Mouse (Mus musculus) kidney, embryonic 14.5 days (tissue): ENCODE measurements at regions not wholly inside any gene's neighbourhood (a gene's known extent, or its start where the extent isn't known, plus 50 kb on each side); places are given as distances from the start of the nearest gene placed in this dataset.

Source experiments
- ATAC-seq: fragments of 200-750 bp; cut with Nextera tagmentation; 2 replicates; pipeline ENCODE4 v1.8.0; 2017; ENCODE audit warnings: moderate number of reproducible peaks, mild to moderate bottlenecking, moderate TSS enrichment, moderate library complexity; ENCODE audit not compliant: low FRiP score, low TSS enrichment
- H3K27ac ChIP-seq: fragments of 300-500 bp; sonication (generic); 2 replicates; pipeline ENCODE4 v1.5.1; 2014; ENCODE audit warnings: low read depth, mild to moderate bottlenecking, low read length, moderate library complexity, mixed read lengths
- H3K27me3 ChIP-seq: fragments of 300-500 bp; sonication (generic); 2 replicates; pipeline ENCODE4 v1.6.1; 2014; ENCODE audit warnings: mild to moderate bottlenecking, low read length; ENCODE audit not compliant: control insufficient read depth, insufficient read depth
- H3K36me3 ChIP-seq: fragments of 300-500 bp; sonication (generic); 2 replicates; pipeline ENCODE4 v1.6.1; 2014; ENCODE audit warnings: low read length, mixed read lengths; ENCODE audit not compliant: control insufficient read depth, insufficient read depth
- H3K4me1 ChIP-seq: fragments of 300-500 bp; sonication (generic); 2 replicates; pipeline ENCODE4 v1.6.1; 2014; ENCODE audit warnings: low read length, mixed read lengths; ENCODE audit not compliant: control insufficient read depth, insufficient read depth
- H3K4me2 ChIP-seq: fragments of 300-500 bp; sonication (generic); replicated peaks from 2 replicates; pipeline ENCODE4 v1.6.1; 2014; ENCODE audit warnings: low read depth, mild to moderate bottlenecking, low read length
- H3K4me3 ChIP-seq: fragments of 300-500 bp; sonication (generic); 2 replicates; pipeline ENCODE4 v1.5.1; 2014; ENCODE audit warnings: mild to moderate bottlenecking, low read length
- H3K9ac ChIP-seq: fragments of 300-500 bp; sonication (generic); 2 replicates; pipeline ENCODE4 v1.6.1; 2014; ENCODE audit warnings: low read depth, mild to moderate bottlenecking, low read length, moderate library complexity
- H3K9me3 ChIP-seq: fragments of 300-500 bp; sonication (generic); 2 replicates; pipeline ENCODE4 v1.6.1; 2016; ENCODE audit warnings: low read length; ENCODE audit not compliant: control insufficient read depth
- WGBS: fragments of 180-500 bp; shearing (Covaris S2); extraction: QIAGEN DNeasy Blood & Tissue Kit; methylation state at CpG from one replicate; pipeline ENCODE4 v1.1.7; 2014; 5-methylcytosine and 5-hydroxymethylcytosine counted together

DNA sequence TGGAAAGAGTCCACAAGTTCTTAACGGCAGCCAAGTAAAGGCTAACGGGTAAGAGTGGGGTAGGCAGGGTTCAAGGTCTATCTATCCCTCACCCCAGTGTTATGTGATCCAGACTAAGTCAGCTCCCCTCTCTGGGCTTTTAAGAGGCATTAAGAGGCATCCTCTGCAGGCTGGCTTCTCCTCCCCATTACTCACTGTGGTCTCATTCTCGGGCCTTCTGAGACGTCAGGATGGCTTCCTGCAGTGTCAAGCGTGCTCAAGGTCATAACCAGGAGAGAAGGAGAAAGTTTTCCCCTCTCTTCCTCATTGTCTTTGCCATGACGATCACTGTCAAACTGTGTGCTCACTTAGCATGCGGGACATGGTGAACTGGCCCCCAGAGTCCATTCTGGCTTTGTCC is 52.5 kb upstream of the Adrb1 start:
- H3K4me1 ChIP-seq = no peaks in the 10 kb centered on the region
- 63% methylated on average over 7 of the region's 7 CpGs for WGBS
- H3K27me3 ChIP-seq = no peaks in the 10 kb centered on the region
- no peaks in the 10 kb centered on the region for H3K36me3 ChIP-seq
- H3K27ac ChIP-seq = no peak overlapping the region
- no peak overlapping the region for H3K4me3 ChIP-seq
- ATAC-seq = no peak
- H3K4me2 ChIP-seq = no peak overlapping the region
- no peak overlapping the region for H3K9ac ChIP-seq
- no peaks in the 10 kb centered on the region for H3K9me3 ChIP-seq
